Mouse (Mus musculus): Measurements from ENCODE around the gene Parp3.

Gene Parp3

DNA sequence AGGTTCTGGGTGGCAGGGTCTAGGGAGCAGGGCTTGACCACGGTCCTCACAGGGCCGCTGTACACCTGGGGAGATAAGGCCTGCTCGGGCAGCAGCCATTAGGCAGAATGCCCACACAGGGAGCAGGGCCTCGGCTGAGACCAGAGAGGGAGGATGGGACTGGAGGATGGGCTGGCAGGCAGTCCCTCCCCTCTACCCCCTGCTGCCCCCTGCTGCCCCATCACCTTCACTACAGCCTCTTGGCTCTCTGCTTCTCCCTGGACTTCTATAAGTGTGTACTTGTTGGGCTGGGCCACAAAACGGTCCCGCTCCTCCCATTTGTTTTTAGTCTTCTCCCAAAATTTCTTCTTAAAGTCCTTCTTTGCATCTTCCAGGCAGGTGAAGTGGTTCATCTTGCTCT, 2.3 kb downstream of the Parp3 start:
- DNase-seq, result peak; percentile 84

GRCm38 (mm10) chr9:106473753-106474105, 3.0 kb downstream of the Parp3 start:
- DNase-seq, result peak; percentile 24

DNA sequence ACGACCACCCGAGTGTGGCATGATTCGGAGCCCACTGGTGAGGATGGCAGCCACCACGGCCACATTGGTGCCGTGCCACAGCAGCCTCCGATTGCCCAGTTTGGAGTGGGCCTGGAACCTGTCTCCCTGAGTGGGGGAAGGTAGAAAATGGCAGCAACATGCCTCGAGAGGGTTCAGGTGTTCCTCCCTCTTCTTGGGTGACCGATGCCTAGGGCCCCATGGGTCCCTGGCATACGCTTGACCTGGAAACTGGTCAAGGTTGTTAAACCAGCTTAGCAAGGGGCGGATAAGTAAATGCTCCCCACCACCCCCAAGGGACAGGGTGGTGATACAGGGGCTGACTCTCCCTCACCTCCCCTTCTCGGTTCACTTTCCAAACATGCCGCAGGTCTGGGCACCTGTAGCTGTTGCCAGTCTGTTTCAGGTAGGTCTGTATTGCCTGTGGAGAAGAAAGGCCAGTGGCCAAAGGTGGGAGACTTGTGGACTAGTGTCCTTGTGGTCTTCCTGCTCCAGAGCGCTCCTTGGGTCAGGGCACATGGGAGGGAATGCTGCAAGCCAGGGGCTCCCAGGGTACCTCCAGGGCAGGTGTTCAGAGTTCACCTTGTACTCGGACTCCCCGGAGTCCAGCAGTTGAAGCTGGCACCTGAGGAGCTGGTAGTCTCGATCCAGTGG, 3.5 kb downstream of the Parp3 start:
- peak; percentile 26 for DNase-seq

- DNase-seq, result peak; percentile 20
These were observed 4.4 kb downstream of the Parp3 start for GRCm38 (mm10) chr9:106472321-106472720.

GRCm38 (mm10) chr9:106471892-106472291, 4.9 kb downstream of the Parp3 start:
- peak; percentile 84 for DNase-seq

- no peak for DNase-seq
These were observed 5.6 kb downstream of the Parp3 start for GRCm38 (mm10) chr9:106470991-106471750.

- no peak for DNase-seq
These were observed 7.0 kb downstream of the Parp3 start for GRCm38 (mm10) chr9:106469776-106470175.

DNA sequence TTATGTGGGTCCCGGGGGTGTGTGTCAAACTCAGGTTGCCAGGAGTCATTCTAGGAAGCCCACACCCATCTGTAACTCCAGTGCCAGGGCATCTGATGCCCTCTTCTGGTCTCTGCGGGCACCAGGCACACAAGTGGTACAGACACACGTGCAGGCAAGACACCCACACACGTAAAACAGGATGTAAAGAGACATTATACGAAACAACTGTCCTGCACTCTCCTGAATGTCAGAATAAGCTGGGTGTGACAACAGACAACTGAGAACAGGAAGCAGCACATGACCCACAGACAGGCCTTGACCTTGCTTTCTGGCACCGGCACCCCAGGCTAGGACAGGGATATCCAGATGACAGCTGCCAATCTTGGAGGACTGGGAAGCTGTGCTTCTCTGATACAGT, 7.4 kb downstream of the Parp3 start:
- DNase-seq, result no peak

- DNase-seq, result no peak
These were observed 9.0 kb downstream of the Parp3 start for GRCm38 (mm10) chr9:106467746-106468145.

DNA sequence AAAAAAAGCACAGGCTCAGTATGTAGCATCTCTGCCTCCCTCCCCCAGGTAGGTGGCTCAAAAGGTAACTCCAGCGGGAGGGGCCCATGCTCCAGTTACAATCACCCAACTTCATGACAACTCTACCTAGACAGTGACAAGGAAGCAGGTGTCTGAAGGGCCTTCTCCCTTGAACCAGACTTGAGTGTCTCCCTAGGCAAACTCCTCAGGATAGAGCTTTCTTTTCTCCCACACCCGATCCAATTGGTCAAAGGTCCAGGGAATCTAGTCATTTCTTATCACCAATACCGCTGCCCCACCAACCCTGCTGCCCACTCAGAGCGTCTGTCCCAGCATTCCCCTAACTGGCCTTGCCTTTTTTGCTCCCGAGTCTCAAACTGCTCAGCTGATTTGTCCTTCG, 10.0 kb downstream of the Parp3 start:
- no peak for DNase-seq

DNA sequence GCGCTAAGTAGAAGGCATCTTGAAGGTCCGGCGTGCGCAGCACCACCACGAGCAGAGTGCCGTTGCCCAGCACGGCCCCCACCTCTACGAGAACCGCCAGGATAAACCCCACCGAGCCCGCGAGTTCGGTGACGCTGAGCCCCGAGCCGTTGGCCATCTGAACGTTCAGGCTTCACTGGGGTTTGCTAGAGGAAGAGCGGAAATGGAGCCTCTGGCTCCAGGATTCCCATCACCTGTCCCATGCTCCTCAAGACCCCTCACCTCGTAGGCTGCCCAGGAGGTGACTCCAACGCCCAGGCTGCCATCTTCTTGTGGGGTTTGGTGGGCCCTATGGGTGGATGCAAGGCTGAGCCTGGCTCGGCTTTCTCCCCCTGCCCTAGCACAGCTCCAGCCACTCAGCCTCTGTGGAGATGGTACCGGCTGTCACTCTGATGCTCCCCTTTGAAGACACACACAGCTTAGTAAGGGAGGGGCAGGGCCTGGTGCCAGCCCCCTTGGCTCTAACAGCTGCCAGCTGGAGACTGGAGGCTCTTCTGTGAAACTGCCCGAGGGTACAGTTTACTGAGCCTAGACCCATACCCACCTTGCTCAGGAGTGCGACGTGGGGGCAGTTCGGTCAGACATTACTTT, 11.1 kb downstream of the Parp3 start, which contains the start of gene Gpr62:
Gene Gpr62, minus strand, starts transcription at position 368 of the 630 bp plus-strand sequence.
- DNase-seq, result no peak

DNA sequence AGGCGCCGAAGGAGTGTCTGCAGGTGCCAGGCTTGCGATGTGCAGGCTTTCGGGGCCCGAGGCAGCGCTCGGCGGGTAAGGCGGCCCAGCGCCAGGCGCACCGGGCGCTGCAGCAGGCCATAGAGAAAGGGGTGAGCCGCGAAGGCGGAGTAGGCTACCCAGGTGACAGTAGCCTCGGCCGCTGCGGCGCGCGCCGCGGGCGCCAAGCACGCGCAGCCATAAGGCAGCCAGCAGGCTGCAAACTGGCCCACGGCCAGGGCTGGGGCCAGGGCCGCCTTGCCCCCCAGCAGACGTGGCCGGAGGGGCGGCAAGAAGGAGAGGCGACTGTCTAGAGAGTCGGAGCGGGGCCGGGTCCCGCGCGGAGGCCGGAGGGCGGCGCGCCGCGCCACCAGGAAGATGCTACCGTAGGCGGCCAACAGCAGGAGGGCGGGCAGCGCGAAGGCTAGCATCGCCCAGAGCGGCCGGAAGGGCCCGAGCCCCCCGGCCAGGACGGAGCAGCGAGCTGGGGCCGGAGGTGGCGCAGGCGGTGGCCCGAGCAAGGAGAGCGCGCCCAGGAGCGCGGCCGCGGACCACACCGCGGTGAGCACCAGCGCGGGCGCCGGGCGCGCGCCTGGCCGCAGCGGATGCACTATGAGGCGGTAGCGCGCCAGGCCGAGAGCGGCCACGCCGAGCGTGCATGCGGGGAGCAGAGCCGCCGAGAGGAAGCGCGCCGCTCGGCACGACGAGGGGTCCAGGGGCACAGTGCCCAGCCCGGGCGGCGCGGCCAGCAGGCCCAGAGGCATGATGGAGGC, 11.8 kb downstream of the Parp3 start:
- DNase-seq, result peak; percentile 81

- DNase-seq, result no peak
These were observed 13.4 kb downstream of the Parp3 start for GRCm38 (mm10) chr9:106463122-106464063.

- DNase-seq, result no peak
These were observed 14.3 kb downstream of the Parp3 start for GRCm38 (mm10) chr9:106462430-106462800.

DNA sequence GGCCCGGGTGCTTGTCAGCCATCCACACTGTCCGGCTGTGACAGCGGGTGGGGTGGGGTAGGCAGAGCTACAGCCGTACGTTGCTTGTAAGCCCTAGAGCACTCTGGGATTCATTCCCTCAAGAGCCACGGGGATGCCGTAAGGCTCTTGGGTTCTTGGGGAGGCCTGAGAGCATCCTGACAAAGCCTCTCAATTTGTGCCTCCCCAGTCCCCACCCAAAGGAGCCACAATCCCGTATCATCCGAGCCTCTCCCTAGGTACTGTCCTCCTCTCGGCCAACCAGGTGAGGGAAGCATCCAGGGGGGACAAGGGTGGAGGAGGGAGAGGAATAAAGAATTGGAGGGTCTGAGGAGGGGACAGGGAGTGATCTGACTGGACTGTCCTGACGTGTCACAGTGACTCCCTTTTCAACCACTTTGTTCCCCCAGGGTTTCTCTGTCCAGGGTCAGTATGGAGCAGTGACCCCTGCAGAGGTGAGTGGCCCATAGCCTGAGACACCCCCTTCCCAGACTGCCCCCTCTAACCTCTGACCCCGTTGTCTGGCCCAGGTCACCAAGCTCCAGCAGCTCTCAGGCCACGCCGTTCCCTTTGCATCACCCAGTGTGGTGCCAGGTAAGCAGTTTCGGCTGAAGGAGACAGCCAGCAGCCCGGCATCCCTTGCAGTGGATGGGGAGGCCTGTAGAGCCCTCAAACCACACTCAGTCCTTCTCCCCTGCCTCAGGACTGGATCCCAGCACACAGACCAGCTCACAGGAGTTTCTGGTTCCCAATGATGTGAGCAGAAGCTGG, 14.9 kb downstream of the Parp3 start:
- no peak for DNase-seq

GRCm38 (mm10) chr9:106461026-106461415, 15.7 kb downstream of the Parp3 start:
- DNase-seq, result no peak

- DNase-seq, result no peak
These were observed 16.2 kb downstream of the Parp3 start for GRCm38 (mm10) chr9:106460401-106461025.

DNA sequence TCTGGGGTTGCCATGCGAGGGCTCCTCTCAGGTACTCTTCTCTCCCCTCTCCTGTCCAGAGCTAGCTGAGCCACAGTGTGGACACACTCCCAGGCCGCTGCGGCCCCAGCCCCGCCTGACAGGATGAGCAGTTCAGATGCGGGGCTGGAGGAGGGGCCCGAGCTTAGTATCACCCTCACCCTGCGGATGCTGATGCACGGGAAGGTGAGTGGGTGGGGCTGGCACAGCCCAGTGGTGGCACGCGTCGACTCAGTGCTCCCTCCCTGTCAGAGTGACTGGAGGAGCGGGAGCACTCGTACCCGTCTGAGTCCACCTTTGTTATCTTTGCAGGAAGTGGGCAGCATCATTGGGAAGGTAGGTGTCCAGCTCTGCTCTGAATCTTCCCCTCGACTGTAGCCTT, 16.8 kb downstream of the Parp3 start:
- DNase-seq, result no peak

- no peak for DNase-seq
These were observed 18.8 kb downstream of the Parp3 start for GRCm38 (mm10) chr9:106457920-106458319.

DNA sequence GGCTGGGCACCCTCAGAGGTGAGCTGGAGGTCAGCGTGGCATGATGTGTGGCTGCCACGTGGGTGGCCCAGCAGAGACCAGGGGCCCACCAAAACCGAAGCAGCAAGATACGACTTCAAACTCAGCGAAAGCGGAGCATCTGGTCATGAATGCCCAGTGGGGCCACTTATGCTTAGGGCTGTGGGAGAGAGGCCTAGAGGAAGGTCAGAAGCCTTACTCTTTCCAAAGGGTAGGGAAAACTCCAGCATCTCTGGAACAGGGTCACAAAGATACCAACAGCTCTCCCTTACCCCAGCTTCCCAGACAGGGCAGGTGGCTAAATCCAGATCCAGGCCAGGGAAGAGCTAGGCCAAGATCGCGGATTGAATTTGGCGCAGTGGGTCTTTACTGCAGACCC, 19.6 kb downstream of the Parp3 start:
- no peak for DNase-seq

Data from kidney, postnatal 10 days (tissue).